Mouse (Mus musculus): ENCODE results near the gene Gm1993. TPM values are rescaled to one million over a fixed set of nuclear protein-coding genes. Genes with fewer than 3 reads are reported as not detected.
"Not testable (repeated sequence)": the region's sequence is repeated elsewhere in the genome, so short reads cannot be mapped to it uniquely, and the experiment has no call there.

The Gm1993 gene
- not detected in 2 replicates for polyA plus RNA-seq (2015; fragmentation: Nextera tagmentation; extraction: Ambion mirVana)

DNA sequence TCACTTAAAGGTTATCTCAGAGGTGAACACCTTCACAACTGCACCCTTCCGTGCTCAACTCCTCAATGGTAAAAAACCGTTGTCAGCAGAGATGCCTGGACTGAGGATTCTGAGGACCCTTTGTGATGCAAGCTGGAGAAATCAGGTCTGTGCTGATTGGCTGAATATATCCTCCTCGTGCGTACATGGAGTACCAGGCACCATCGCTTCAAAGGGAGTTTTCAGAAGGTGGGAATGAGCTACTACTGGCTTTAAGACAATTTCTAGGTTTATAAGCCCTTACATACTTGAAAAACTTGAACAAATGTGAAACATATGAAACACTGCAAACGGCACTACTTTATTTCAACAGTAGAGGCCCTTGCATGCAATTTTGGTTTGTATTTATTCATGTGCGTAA, at the start of gene Gm1993:
Gm1993 (minus strand) TSS at position 101 of the 400 bp plus-strand sequence.
- H3K4me1 ChIP-seq; H3K27me3 ChIP-seq (replicated peaks); H3K27ac ChIP-seq; ATAC-seq (replicated peaks); H3K4me2 ChIP-seq; H3K9ac ChIP-seq; H3K9me3 ChIP-seq; H3K4me3 ChIP-seq; H3K36me3 ChIP-seq (replicated peaks): not testable (repeated sequence)
- WGBS = 88% methylated on average over 7 of the region's 7 CpGs

All from midbrain, embryonic 15.5 days (tissue).